Mouse (Mus musculus) midbrain, embryonic 16.5 days (tissue): ENCODE measurements at regions not wholly inside any gene's neighbourhood (a gene's known extent, or its start where the extent isn't known, plus 50 kb on each side); places are given as distances from the start of the nearest gene placed in this dataset.

Experiments
- ATAC-seq: fragments of 200-750 bp; cut with Nextera tagmentation; 2 replicates; pipeline ENCODE4 v1.8.0; 2017; ENCODE audit warnings: moderate TSS enrichment
- H3K27ac ChIP-seq: fragments of 300-500 bp; sonication (generic); 2 replicates; pipeline ENCODE4 v1.5.1; 2014; ENCODE audit warnings: mild to moderate bottlenecking, low read length, mixed read lengths
- H3K27me3 ChIP-seq: fragments of 300-500 bp; sonication (generic); 2 replicates; pipeline ENCODE4 v1.6.1; 2014; ENCODE audit warnings: low read depth, low read length, mixed read lengths; ENCODE audit not compliant: control insufficient read depth, insufficient read depth
- H3K36me3 ChIP-seq: fragments of 300-500 bp; sonication (generic); 2 replicates; pipeline ENCODE4 v1.6.1; 2014; ENCODE audit warnings: mild to moderate bottlenecking, low read length, moderate library complexity, mixed read lengths; ENCODE audit not compliant: control insufficient read depth, insufficient read depth
- H3K4me1 ChIP-seq: fragments of 300-500 bp; sonication (generic); 2 replicates; pipeline ENCODE4 v1.6.1; 2014; ENCODE audit warnings: mild to moderate bottlenecking, low read length, mixed read lengths; ENCODE audit not compliant: control insufficient read depth, insufficient read depth
- H3K4me2 ChIP-seq: fragments of 300-500 bp; sonication (generic); 2 replicates; pipeline ENCODE4 v1.6.1; 2014; ENCODE audit warnings: mild to moderate bottlenecking, low read length, mixed read lengths
- H3K4me3 ChIP-seq: fragments of 300-500 bp; sonication (generic); 2 replicates; pipeline ENCODE4 v1.5.1; 2014; ENCODE audit warnings: low read depth, mild to moderate bottlenecking, low read length, moderate library complexity, mixed read lengths
- H3K9ac ChIP-seq: fragments of 300-500 bp; sonication (generic); 2 replicates; pipeline ENCODE4 v1.6.1; 2014; ENCODE audit warnings: low read depth, low read length, mixed read lengths
- H3K9me3 ChIP-seq: fragments of 300-500 bp; sonication (generic); replicated peaks from 2 replicates; pipeline ENCODE4 v1.6.1; 2014; ENCODE audit warnings: mild to moderate bottlenecking, low read length, mixed read lengths; ENCODE audit not compliant: control insufficient read depth, poor library complexity, severe bottlenecking
- WGBS: fragments of 180-500 bp; shearing (Covaris S2); extraction: QIAGEN DNeasy Blood & Tissue Kit; methylation state at CpG from one replicate; pipeline ENCODE4 v1.1.7; 2014; 5-methylcytosine and 5-hydroxymethylcytosine counted together

DNA sequence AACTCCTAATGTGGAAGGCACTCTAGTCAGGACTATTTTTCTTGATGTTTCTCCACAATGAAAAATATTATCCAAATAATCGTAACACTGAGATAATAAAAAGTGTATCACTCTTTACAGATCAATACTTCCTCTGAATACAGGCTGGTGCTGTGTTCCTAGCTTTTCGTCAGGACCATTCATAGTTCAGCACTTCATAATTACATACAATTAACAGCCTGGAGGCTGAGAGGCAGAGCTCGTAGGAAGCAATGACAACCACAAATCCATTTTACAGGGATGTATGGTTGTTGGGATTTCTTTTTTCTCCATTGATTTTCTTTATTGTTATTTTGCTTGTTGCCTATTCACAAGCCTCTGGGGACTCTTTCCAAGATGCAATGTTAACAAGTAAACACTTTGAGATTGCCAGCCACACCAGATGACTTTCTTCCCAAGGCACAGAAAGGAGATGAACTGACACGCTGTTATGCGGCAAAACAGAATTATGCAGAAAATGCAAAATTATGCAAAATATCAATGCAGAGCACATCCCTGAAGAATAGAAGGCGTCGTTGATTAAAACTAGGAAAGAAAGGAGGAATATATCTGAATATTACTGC, 142.2 kb downstream of the Rps29 start:
- Histone ChIP-seq H3K9ac (no peak overlapping the region), H3K27me3 (no peaks in the 10 kb centered on the region), H3K4me1 (peaks cover 2% of the 10 kb centered on the region; the same call in 1 of the 2 replicates), H3K4me2 (peak overlapping the region; percentile 14; the same call in 1 of the 2 replicates), H3K9me3 (no peaks in the 10 kb centered on the region; the same call in 1 of the 2 replicates), H3K36me3 (no peaks in the 10 kb centered on the region), H3K27ac (peak overlapping the region; percentile 26; the same call in 1 of the 2 replicates), H3K4me3 (no peak overlapping the region)
- peak; percentile 48; the same call in 1 of the 2 replicates for ATAC-seq
- 48% methylated on average over 7 of the region's 7 CpGs for WGBS

DNA sequence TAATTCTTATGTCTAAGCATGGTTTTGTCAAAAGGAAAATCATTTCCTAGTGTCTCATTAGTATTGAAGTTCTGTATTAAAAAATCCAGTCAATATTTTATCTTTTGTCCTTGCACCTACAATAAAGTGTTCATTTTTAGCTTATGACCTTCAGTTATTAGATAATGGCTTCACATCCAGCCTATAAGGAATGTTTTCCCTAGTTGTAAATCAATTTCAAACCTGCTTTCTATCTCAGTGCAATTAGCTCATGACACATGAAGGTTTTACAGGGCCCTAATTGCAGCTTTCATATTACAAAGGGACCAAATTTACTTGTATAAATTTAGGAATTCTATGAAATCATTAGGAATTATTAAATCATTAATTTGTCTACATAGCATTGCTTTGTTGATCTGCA, 153.8 kb downstream of the Rps29 start:
- Histone ChIP-seq H3K36me3 (no peaks in the 10 kb centered on the region), H3K9me3 (no peaks in the 10 kb centered on the region), H3K9ac (no peak overlapping the region), H3K4me1 (no peaks in the 10 kb centered on the region), H3K27me3 (no peaks in the 10 kb centered on the region), H3K4me2 (no peak overlapping the region), H3K27ac (no peak overlapping the region), H3K4me3 (no peak overlapping the region)
- no peak for ATAC-seq

DNA sequence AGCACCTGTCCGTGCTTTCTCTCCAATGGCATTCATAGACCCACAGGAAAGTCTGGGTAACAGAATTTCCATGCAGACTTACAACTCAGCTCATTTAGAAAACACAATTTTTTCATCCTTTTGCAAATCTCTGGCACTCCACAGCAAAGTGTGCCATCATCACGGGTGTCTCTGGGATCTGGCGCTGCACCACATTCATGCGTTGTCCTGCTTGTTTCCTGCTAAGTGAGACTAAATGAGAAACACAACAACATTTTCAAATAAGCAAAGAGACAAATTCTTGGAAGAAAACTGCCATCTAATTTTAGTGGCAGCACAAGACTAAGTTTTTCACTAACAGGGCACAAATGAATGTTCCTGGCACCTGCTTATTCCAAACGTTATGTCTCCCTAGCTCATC, 156.9 kb downstream of the Rps29 start:
- H3K27me3 ChIP-seq: no peaks in the 10 kb centered on the region
- H3K36me3 ChIP-seq: no peaks in the 10 kb centered on the region
- no peak for ATAC-seq
- 85% methylated on average over 5 of the region's 5 CpGs for WGBS
- no peak overlapping the region for H3K4me2 ChIP-seq
- H3K27ac ChIP-seq: no peak overlapping the region
- no peaks in the 10 kb centered on the region for H3K9me3 ChIP-seq
- H3K4me1 ChIP-seq: peaks cover 3% of the 10 kb centered on the region; the same call in 1 of the 2 replicates
- no peak overlapping the region for H3K9ac ChIP-seq
- no peak overlapping the region for H3K4me3 ChIP-seq

DNA sequence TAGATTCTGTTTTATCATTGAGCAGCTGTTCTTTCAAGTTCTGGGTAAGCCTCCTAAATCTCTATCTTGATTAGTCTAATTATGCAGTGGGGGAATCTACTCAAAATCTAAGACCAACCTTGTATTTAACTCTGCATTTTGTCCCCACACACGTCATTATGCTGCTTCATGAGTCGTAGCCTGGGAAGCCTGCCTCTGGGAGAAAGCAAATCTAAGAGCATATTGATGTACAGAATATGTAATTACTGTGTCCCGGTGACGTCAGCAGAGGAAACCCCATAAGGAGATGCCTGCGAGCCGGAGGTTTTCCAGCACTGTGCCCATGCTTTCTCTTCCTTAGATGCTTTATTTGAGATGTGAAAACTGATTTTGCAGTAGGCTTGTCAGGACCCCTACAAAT, 161.7 kb downstream of the Rps29 start:
- 32% methylated on average over 6 of the region's 6 CpGs for WGBS

DNA sequence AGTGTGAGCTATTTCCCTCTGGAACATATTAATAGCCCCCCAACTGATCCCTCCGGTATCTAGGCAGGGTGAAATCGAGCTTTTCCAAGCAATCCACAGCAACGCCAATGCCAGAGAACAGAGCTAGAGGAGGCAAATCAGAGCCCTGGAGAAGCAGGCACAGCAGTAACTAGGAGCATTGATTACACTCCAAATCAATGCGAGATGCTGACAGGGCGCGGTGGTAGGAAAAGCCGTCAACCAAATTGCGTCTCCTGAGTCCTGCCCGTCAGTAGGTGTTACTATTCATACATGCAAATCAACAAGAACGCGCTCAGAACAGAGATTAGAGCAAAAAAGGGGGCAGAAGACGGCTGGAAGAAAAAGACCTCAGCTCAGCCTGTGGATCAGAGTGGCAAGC, 162.2 kb downstream of the Rps29 start:
- H3K27ac ChIP-seq: peak overlapping the region; percentile 76

More for the DNA sequence above, 161.7 kb downstream of the Rps29 start:
- Histone ChIP-seq H3K4me3 (peak overlapping the region; percentile 35; the same call in 1 of the 2 replicates), H3K9me3 (no peaks in the 10 kb centered on the region), H3K27me3 (no peaks in the 10 kb centered on the region), H3K4me2 (peak overlapping the region; percentile 54), H3K27ac (peak overlapping the region; percentile 76), H3K9ac (peak overlapping the region; percentile 54; the same call in 1 of the 2 replicates), H3K36me3 (no peaks in the 10 kb centered on the region), H3K4me1 (peaks cover 6% of the 10 kb centered on the region)
- peak; percentile 75 for ATAC-seq

DNA sequence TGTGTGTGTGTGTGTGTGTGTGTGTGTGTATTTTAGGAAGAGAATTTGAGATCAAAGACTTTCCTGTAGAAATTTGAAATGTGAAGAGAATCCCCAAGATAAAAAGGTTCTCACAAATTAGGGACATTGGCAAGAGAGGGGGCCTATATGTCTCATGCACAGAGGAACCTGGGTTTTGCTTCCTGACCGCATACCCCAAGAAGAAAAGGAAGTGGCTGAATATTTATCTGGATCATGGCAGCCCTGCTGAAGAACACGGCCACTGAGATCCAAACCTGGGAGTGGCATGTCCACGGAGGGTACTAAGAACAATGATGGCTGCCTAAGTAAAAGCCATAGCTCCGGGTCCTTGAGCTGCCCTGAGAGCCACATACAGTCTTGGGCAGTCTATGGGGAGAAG, 178.3 kb downstream of the Rps29 start:
- Histone ChIP-seq H3K27ac (no peak overlapping the region), H3K4me1 (peaks cover 5% of the 10 kb centered on the region), H3K36me3 (no peaks in the 10 kb centered on the region), H3K4me2 (no peak overlapping the region), H3K9ac (no peak overlapping the region), H3K27me3 (no peaks in the 10 kb centered on the region), H3K9me3 (no peaks in the 10 kb centered on the region), H3K4me3 (no peak overlapping the region)
- no peak for ATAC-seq
- 90% methylated on average over 4 of the region's 4 CpGs for WGBS

More for the DNA sequence above, 162.2 kb downstream of the Rps29 start:
- Histone ChIP-seq H3K4me2 (peak overlapping the region; percentile 54), H3K4me3 (peak overlapping the region; percentile 35), H3K9ac (peak overlapping the region; percentile 38; the same call in 1 of the 2 replicates), H3K27me3 (no peaks in the 10 kb centered on the region), H3K9me3 (no peaks in the 10 kb centered on the region), H3K36me3 (no peaks in the 10 kb centered on the region), H3K4me1 (peaks cover 6% of the 10 kb centered on the region)
- peak; percentile 90 for ATAC-seq
- WGBS: 13% methylated on average over 12 of the region's 12 CpGs

DNA sequence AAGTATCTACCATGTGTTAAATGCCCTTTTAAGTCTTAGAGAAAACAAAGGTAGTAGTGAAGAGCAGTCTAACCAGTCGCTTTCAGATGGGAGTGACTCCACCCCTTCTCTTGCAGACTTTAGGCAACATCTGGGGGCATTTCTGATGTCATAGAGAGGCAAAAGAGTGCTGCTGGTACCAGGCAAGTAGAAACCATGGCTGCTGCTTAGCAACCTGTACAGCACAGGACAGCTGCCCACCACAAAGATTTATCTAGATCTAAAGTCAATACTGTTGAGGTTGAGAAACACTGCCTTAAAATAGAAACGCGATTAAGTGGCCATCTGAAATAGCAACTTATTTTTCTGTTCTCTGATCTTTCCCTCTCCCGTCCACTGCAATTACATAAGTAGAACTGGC, 178.8 kb downstream of the Rps29 start:
- H3K9me3 ChIP-seq: no peaks in the 10 kb centered on the region
- H3K9ac ChIP-seq: no peak overlapping the region
- no peak for ATAC-seq
- H3K27ac ChIP-seq: no peak overlapping the region
- 77% methylated on average over 4 of the region's 4 CpGs for WGBS
- H3K27me3 ChIP-seq: no peaks in the 10 kb centered on the region
- H3K4me2 ChIP-seq: no peak overlapping the region
- no peaks in the 10 kb centered on the region for H3K36me3 ChIP-seq
- no peak overlapping the region for H3K4me3 ChIP-seq
- peaks cover 5% of the 10 kb centered on the region for H3K4me1 ChIP-seq

DNA sequence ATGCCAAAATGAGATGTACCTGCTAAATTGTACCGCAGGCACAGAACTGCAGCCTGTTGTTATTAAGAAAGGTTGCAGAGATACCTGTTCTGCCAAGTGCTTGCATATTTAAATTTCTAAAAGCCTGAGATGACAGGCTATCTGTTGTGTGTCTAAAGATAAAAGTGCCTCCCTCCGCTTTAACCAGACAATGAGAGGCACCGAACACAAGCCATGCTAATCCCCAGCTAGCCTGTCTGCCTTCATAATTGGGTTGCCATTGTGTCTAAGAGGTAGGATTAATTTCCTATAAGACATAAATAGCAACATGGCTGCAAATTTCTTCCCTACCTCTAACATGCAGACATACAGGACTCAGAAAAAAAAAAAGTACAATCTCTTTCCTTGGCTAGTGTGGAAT, 179.8 kb downstream of the Rps29 start:
- Histone ChIP-seq H3K4me2 (no peak overlapping the region), H3K36me3 (no peaks in the 10 kb centered on the region), H3K9ac (no peak overlapping the region), H3K27ac (no peak overlapping the region; the same call in 1 of the 2 replicates), H3K9me3 (no peaks in the 10 kb centered on the region), H3K27me3 (no peaks in the 10 kb centered on the region), H3K4me3 (no peak overlapping the region), H3K4me1 (peaks cover 5% of the 10 kb centered on the region)
- WGBS: 30% methylated on average over 3 of the region's 3 CpGs
- peak; percentile 68 for ATAC-seq

DNA sequence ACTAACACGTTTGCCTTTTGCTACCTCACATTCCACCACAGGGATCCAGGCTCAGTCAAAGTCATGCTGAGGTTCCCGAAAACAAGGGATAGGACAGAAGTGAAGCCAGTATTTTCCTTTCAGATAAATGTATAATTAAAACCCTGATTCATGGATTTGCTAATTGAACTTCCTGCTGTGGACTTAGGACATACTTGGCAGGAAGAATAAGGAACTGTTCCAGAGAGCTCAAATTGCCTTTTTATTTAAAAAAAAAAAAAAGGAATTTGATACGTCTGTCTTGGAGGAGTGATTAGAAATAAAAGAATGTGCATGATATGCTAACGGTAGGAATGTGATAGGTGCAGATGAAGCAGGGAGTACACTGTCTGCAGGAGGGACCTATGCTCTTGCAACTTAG, 181.7 kb downstream of the Rps29 start:
- no peak for ATAC-seq
- H3K9me3 ChIP-seq: no peaks in the 10 kb centered on the region
- 56% methylated on average over 4 of the region's 4 CpGs for WGBS
- H3K9ac ChIP-seq: no peak overlapping the region
- H3K36me3 ChIP-seq: no peaks in the 10 kb centered on the region
- H3K4me1 ChIP-seq: peaks cover 5% of the 10 kb centered on the region
- no peak overlapping the region for H3K27ac ChIP-seq
- no peak overlapping the region for H3K4me2 ChIP-seq
- no peak overlapping the region for H3K4me3 ChIP-seq
- H3K27me3 ChIP-seq: no peaks in the 10 kb centered on the region
